Mouse (Mus musculus): Measurements from ENCODE around the gene U2af1l4. TPM values are rescaled to one million over a fixed set of nuclear protein-coding genes. Genes with fewer than 3 reads are reported as not detected.

The U2af1l4 gene
- polyA plus RNA-seq, 1 experiment from 2014 or later = 73.4 TPM

DNA sequence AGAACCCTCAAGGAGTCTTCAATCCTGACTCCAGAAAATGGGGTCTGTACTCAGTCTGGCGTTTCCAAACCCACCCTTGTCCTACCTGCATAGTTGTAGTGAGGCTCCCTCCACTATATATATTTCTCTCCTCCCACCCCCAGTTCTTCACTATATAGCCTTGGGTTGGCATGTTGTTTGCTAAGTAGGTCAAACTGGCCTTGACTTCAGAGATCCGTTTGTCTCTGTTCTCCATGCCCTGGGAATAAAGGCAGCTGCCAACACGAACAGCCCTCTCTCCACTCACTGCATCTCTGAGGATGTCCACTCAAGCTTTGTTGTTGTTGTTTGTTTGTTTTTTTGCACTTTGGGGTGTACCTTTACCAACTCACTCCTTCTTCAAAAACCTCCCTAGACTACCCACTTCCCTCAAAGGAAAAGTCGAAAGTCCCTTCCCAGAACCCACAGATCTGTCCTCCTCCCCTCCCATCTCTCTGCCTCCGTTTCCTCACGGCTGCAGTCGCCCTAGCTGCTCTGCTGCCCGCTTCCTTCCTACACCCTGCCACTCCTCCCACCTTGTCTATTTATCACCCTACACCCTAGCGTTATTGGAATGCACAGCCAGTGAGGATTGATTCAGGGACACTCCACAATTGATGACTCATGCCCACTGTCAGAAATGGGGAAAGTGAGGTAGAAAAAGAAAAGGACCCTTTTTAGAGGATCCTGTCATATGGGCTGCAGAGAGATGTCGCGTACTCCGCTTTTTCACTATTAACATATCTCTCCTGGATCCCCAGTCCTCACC, 4.3 kb upstream of the U2af1l4 start:
- no peaks in the 10 kb centered on the region for H3K9me3 ChIP-seq (replicated peaks; ENCODE audit: control insufficient read depth, low read length)
- H3K4me2 ChIP-seq (ENCODE audit: low read depth, low read length) = peak overlapping the region; percentile 97
- peaks cover 15% of the 10 kb centered on the region for H3K4me1 ChIP-seq (ENCODE audit: control insufficient read depth, insufficient read depth, low read length)
- ATAC-seq (ENCODE audit: insufficient read depth, low FRiP score) = no peak
- H3K4me3 ChIP-seq (replicated peaks; ENCODE audit: low read length) = peak overlapping the region; percentile 60
- WGBS = 9% methylated on average over 12 of the region's 12 CpGs
- peaks cover 8% of the 10 kb centered on the region; the same call in 1 of the 2 replicates for H3K36me3 ChIP-seq (ENCODE audit: control insufficient read depth, insufficient read depth, low read length)
- H3K27ac ChIP-seq (ENCODE audit: low read length) = peak overlapping the region; percentile 79
- H3K9ac ChIP-seq (ENCODE audit: low read length) = peak overlapping the region; percentile 74
- H3K27me3 ChIP-seq (ENCODE audit: control insufficient read depth, insufficient read depth, low read length) = no peaks in the 10 kb centered on the region

DNA sequence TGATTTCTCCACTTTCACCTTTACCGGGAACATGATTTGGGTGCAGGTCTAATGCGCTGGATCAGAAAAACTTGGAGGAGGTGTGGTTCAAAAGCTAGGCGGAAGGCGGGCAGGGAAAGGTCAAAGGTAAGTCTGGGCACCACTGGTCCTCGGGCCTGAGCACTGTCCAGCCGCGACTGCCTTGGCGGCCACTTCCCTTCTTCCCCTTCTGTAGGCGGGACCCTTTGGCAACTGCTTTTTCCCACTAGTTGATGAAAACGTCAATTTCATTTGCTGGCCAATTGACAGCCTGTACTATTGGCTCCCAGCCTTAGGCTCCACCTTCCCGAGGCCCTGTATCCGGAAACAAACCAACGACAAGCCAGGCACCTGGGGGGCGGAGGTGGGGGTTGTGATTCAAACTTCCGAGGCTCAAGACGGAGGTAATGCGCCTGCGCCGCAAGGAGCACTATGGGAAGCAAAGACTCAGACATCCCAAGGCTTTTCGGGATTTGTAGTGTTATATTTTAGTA, 3.6 kb upstream of the U2af1l4 start, which contains the start of gene Lin37:
Gene Lin37 (minus strand): TSS at position 396 of the 512 bp plus-strand sequence.
- H3K9ac ChIP-seq (ENCODE audit: low read length) = peak within 1 kb of the TSS; percentile 74
- H3K4me3 ChIP-seq (replicated peaks; ENCODE audit: low read length) = peak within 1 kb of the TSS; percentile 60
- peak; percentile 88 for ATAC-seq (ENCODE audit: insufficient read depth, low FRiP score)
- no peaks in the 10 kb centered on the region for H3K9me3 ChIP-seq (replicated peaks; ENCODE audit: control insufficient read depth, low read length)
- H3K4me2 ChIP-seq (ENCODE audit: low read depth, low read length) = peak within 1 kb of the TSS; percentile 97
- H3K4me1 ChIP-seq (ENCODE audit: control insufficient read depth, insufficient read depth, low read length) = peaks cover 17% of the 10 kb centered on the region
- WGBS = under 1% methylated on average over 20 of the region's 20 CpGs
- H3K27ac ChIP-seq (ENCODE audit: low read length) = peak within 1 kb of the TSS; percentile 79
- H3K36me3 ChIP-seq (ENCODE audit: control insufficient read depth, insufficient read depth, low read length) = peaks cover 8% of the 10 kb centered on the region; the same call in 1 of the 2 replicates
- no peaks in the 10 kb centered on the region for H3K27me3 ChIP-seq (ENCODE audit: control insufficient read depth, insufficient read depth, low read length)

DNA sequence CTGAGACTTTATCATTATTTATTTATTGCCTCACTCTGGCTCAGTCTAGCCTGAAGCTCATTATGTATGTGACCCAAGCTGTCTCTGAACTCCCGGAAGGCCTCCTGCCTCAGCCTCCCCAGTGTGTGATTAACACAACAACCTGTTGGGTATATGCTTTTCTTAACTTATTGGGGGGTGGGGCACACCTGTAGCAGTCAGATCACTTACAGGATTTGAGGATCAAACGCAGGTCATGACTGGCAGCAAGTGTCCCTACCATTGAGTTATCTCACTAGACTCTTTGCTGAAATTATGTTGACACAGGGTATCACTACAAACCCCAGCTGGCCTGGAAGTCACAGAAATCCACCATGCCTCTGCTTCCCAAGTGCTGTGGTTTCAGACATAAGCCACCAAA, 2.8 kb upstream of the U2af1l4 start:
- Histone ChIP-seq H3K4me3 (replicated peaks; ENCODE audit: low read length) (no peak overlapping the region), H3K27me3 (ENCODE audit: control insufficient read depth, insufficient read depth, low read length) (no peaks in the 10 kb centered on the region), H3K9me3 (replicated peaks; ENCODE audit: control insufficient read depth, low read length) (no peaks in the 10 kb centered on the region), H3K36me3 (ENCODE audit: control insufficient read depth, insufficient read depth, low read length) (peaks cover 8% of the 10 kb centered on the region; the same call in 1 of the 2 replicates), H3K4me2 (ENCODE audit: low read depth, low read length) (peak overlapping the region; percentile 97; the same call in 1 of the 2 replicates), H3K27ac (ENCODE audit: low read length) (no peak overlapping the region; the same call in 1 of the 2 replicates), H3K4me1 (ENCODE audit: control insufficient read depth, insufficient read depth, low read length) (peaks cover 17% of the 10 kb centered on the region), H3K9ac (ENCODE audit: low read length) (no peak overlapping the region)
- no peak for ATAC-seq (ENCODE audit: insufficient read depth, low FRiP score)
- WGBS = 67% methylated on average over 2 of the region's 2 CpGs

DNA sequence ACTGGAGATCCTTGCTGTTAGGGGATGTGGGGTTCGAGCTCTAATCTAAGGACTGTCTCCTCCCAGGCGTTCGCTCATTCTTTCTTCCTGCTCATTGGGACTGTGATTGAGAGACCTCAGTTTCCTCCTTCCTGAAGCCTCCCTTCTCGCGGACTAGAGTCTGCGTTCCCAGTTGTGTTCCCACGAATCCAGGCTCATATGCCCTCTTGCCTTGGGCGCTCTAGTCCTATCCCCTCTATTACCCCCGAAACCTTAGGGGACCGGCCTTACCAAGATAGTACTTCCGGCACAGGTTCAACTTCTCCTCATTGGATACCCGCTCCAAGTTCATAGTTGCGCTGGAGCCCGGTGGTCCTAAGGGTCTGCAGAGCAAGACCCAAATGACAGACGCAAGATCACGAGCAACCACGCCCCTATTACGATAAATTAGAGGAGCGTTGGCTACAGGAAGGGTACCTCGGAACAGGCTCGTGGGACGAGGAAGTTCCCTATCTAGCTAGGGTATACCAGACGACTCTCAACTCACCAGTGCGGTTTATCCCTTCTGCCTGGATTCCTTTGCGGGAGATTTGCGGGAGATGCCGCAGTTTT, 480 bp upstream of the U2af1l4 start:
- H3K4me1 ChIP-seq (ENCODE audit: control insufficient read depth, insufficient read depth, low read length) = peaks cover 17% of the 10 kb centered on the region
- peak overlapping the region; percentile 70 for H3K4me3 ChIP-seq (replicated peaks; ENCODE audit: low read length)
- peak overlapping the region; percentile 78 for H3K9ac ChIP-seq (ENCODE audit: low read length)
- WGBS = under 1% methylated on average over 27 of the region's 27 CpGs
- H3K9me3 ChIP-seq (replicated peaks; ENCODE audit: control insufficient read depth, low read length) = no peaks in the 10 kb centered on the region
- peaks cover 9% of the 10 kb centered on the region; the same call in 1 of the 2 replicates for H3K36me3 ChIP-seq (ENCODE audit: control insufficient read depth, insufficient read depth, low read length)
- no peak for ATAC-seq (ENCODE audit: insufficient read depth, low FRiP score)
- peak overlapping the region; percentile 97 for H3K27ac ChIP-seq (ENCODE audit: low read length)
- H3K27me3 ChIP-seq (ENCODE audit: control insufficient read depth, insufficient read depth, low read length) = no peaks in the 10 kb centered on the region
- H3K4me2 ChIP-seq (ENCODE audit: low read depth, low read length) = peak overlapping the region; percentile 68

DNA sequence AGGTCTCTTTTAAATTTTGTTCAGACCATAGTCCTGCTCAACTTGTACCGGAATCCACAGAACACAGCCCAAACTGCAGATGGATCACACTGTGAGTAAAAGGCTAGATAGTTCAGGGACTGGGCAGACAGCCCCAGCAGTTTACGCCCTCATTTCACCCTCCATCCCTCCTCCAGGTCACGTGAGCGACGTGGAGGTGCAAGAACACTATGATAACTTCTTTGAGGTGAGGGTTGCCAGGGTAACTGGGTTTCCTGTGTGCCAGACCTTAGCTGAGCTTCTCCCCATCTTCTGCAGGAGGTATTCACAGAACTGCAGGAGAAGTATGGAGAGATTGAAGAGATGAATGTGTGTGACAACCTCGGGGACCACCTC, 792 bp downstream of the U2af1l4 start:
- ATAC-seq (ENCODE audit: insufficient read depth, low FRiP score) = no peak
- Histone ChIP-seq H3K9ac (ENCODE audit: low read length) (peak overlapping the region; percentile 82), H3K4me3 (replicated peaks; ENCODE audit: low read length) (peak overlapping the region; percentile 70), H3K27ac (ENCODE audit: low read length) (peak overlapping the region; percentile 97), H3K27me3 (ENCODE audit: control insufficient read depth, insufficient read depth, low read length) (no peaks in the 10 kb centered on the region), H3K4me2 (ENCODE audit: low read depth, low read length) (peak overlapping the region; percentile 57), H3K36me3 (ENCODE audit: control insufficient read depth, insufficient read depth, low read length) (peaks cover 15% of the 10 kb centered on the region; the same call in 1 of the 2 replicates), H3K4me1 (ENCODE audit: control insufficient read depth, insufficient read depth, low read length) (peaks cover 7% of the 10 kb centered on the region), H3K9me3 (replicated peaks; ENCODE audit: control insufficient read depth, low read length) (no peaks in the 10 kb centered on the region)
- 14% methylated on average over 6 of the region's 6 CpGs for WGBS

DNA sequence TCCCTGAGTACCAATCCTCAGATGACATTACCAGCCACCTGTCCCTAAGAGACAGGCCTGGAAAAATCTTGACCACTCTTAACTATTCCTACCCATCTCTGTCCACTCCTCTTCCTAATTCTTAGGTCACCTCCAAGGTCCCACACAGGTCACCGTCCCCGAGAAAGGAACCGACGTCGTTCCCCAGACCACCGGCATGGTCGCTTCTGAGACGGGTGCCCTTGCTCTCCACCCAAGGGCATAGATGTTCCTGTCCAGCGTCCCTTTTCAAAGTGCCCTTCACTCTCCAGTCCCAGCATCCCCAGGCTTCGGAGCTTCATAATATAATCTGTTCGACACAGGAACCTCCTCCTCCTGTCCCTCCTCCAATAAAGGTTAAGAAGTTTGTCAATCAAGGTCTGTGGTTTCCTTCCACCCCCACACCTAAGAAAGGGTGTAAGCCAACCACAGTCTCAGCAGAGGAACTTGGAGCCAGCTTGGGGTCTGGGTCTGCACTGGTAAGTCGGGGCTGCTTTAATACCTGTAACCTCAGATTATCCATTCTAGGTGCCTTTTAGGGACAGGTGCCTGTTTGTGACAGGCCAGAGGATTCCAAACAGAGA, 2.0 kb downstream of the U2af1l4 start, which contains the start of gene Igflr1:
Gene Igflr1 (plus strand): TSS at position 458 of the 602 bp plus-strand sequence.
- no peak within 1 kb of the TSS for H3K27ac ChIP-seq (ENCODE audit: low read length)
- peaks cover 27% of the 10 kb centered on the region for H3K36me3 ChIP-seq (ENCODE audit: control insufficient read depth, insufficient read depth, low read length)
- no peaks in the 10 kb centered on the region for H3K9me3 ChIP-seq (replicated peaks; ENCODE audit: control insufficient read depth, low read length)
- H3K4me1 ChIP-seq (ENCODE audit: control insufficient read depth, insufficient read depth, low read length) = peaks cover 6% of the 10 kb centered on the region; the same call in 1 of the 2 replicates
- WGBS = 92% methylated on average over 12 of the region's 12 CpGs
- H3K4me3 ChIP-seq (replicated peaks; ENCODE audit: low read length) = no peak within 1 kb of the TSS
- no peaks in the 10 kb centered on the region for H3K27me3 ChIP-seq (ENCODE audit: control insufficient read depth, insufficient read depth, low read length)
- H3K4me2 ChIP-seq (ENCODE audit: low read depth, low read length) = no peak within 1 kb of the TSS
- ATAC-seq (ENCODE audit: insufficient read depth, low FRiP score) = no peak
- no peak within 1 kb of the TSS for H3K9ac ChIP-seq (ENCODE audit: low read length)

DNA sequence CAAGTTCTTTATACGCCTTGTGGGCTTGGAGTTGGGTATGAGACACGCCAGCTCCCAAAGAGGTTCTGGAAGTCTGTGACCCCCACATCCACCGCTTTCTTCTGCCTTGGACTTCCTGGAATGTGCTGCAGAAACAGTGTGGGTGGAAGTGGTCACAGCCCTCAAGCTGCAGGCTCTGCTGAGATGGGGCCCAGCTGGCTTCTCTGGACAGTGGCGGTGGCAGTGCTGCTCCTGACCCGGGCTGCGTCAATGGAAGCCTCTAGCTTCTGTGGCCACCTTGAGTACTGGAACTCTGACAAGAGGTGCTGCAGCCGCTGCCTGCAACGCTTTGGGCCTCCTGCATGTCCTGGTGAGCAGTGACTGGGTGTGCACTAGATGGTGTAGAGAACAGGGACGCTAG, 2.9 kb downstream of the U2af1l4 start:
- WGBS = 80% methylated on average over 9 of the region's 9 CpGs
- peaks cover 30% of the 10 kb centered on the region for H3K36me3 ChIP-seq (ENCODE audit: control insufficient read depth, insufficient read depth, low read length)
- H3K9me3 ChIP-seq (replicated peaks; ENCODE audit: control insufficient read depth, low read length) = no peaks in the 10 kb centered on the region
- no peak overlapping the region for H3K27ac ChIP-seq (ENCODE audit: low read length)
- no peaks in the 10 kb centered on the region for H3K27me3 ChIP-seq (ENCODE audit: control insufficient read depth, insufficient read depth, low read length)
- ATAC-seq (ENCODE audit: insufficient read depth, low FRiP score) = no peak
- no peak overlapping the region for H3K4me2 ChIP-seq (ENCODE audit: low read depth, low read length)
- H3K4me1 ChIP-seq (ENCODE audit: control insufficient read depth, insufficient read depth, low read length) = peaks cover 6% of the 10 kb centered on the region; the same call in 1 of the 2 replicates
- no peak overlapping the region for H3K4me3 ChIP-seq (replicated peaks; ENCODE audit: low read length)
- H3K9ac ChIP-seq (ENCODE audit: low read length) = no peak overlapping the region

DNA sequence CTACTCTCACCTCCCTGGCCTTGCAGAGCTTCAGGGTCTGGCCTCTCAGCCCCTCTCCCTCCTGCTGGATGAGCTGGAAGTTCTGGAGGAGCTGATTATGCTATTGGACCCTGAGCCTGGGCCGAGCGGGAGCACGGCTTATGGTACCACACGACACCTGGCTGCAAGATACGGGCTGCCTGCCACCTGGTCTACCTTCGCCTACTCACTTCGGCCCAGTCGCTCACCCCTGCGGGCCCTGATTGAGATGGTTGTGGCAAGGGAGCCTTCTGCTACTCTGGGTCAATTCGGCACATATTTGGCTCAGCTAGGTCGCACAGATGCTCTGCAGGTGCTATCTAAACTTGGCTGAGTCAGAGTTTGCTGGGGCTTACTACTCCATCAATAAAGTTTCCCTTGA, 4.5 kb downstream of the U2af1l4 start:
- Histone ChIP-seq H3K9me3 (replicated peaks; ENCODE audit: control insufficient read depth, low read length) (no peaks in the 10 kb centered on the region), H3K27me3 (ENCODE audit: control insufficient read depth, insufficient read depth, low read length) (no peaks in the 10 kb centered on the region), H3K4me2 (ENCODE audit: low read depth, low read length) (no peak overlapping the region), H3K4me3 (replicated peaks; ENCODE audit: low read length) (no peak overlapping the region), H3K9ac (ENCODE audit: low read length) (no peak overlapping the region), H3K36me3 (ENCODE audit: control insufficient read depth, insufficient read depth, low read length) (peaks cover 30% of the 10 kb centered on the region), H3K4me1 (ENCODE audit: control insufficient read depth, insufficient read depth, low read length) (peaks cover 3% of the 10 kb centered on the region; the same call in 1 of the 2 replicates), H3K27ac (ENCODE audit: low read length) (no peak overlapping the region)
- 84% methylated on average over 11 of the region's 11 CpGs for WGBS
- ATAC-seq (ENCODE audit: insufficient read depth, low FRiP score) = no peak
